Mouse (Mus musculus) left cerebral cortex, adult 9 months (tissue): Measurements from ENCODE around the gene Dab1.

ENCODE experiments used
- DNase-seq, 2 experiments: peaks; one replicate each; pipeline ENCODE4 v3.0.0; 2022; ENCODE audit warnings: low spot score in 2 of 2

The Dab1 gene

DNA sequence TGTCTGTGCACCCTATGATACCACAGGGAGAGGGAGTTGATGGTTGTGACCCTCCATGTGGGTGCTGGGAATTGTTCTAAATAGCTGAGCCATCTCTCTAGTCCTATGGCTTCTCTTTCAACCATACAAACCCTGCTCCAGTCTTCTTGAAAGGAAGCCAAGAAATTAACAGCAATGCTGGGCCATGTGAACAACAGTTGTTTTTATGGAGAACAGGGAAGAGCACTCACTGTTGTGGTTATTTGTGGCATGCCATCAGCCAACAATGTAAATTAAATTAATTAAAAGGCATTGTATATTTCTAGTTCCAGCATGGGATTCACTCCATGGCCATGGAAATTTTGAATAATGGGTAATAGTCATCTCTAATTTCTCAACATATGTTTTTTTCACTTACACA is 492.5 kb downstream of the Dab1 start:
- no peak for DNase-seq

GRCm38 (mm10) chr4:104113209-104114005 is 494.2 kb downstream of the Dab1 start:
- DNase-seq = peak in 1 of 2 experiments; percentile 49

- DNase-seq = no peak
Observed at GRCm38 (mm10) chr4:104114006-104114361, 494.8 kb downstream of the Dab1 start.

- no peak for DNase-seq
Observed at GRCm38 (mm10) chr4:104120108-104120507, 500.9 kb downstream of the Dab1 start.

DNA sequence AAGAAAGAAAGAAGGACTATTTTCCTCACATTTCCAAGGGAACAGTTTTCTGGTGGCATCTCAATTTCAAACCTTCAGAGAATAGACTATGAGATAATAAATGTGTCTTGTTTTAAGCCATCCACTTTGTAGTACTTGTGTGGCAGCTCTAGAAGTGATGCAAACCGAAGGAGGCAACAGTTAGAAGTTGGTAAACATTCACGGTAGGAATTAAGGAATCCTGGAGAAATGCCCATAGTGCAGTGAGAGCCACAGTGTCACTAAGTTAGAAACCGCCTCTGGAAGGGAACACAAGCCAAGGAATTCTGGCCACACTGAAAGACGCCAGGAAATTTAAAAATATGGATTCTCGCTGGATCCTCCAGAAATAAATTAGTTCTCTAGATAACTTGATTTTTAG is 502.8 kb downstream of the Dab1 start:
- peak in 1 of 2 experiments; percentile 37 for DNase-seq

DNA sequence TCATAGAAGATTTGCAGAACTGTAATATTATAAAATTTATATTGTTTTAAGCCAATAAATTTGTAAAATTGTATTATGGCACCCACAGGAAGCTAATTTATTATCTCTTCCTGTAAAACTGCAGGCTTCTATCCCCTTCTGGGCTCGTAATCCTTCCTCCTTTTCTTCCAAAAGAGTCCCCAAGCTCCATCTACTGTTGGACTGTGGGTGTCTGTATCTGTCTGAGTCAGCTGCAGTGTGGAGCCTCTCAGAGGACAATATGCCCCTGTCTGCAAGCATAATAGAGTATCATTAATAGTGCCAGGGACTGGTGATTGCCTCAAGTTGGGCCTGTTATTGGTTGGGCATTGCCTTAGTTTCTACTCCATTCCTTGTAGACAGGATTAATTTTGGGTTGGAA is 503.2 kb downstream of the Dab1 start:
- DNase-seq = peak in 1 of 2 experiments; percentile 19

DNA sequence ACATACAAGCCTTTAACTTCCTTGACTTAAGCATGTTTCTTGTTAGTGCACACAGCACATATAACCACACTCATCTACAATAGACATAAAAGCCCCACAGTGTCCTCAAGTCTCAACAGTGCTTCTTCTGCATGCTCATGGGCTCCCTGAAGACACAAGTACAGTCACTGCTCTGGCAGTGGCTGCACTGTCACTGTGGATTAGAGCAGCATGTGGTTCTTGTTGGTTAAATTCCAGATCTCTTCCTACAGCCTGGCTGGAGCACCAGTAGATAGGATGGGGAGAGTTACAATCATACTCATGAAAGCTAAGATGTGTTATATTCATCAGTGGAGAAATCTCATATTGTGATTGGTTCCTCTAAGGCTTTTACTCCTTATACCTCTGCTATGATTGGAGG is 534.5 kb downstream of the Dab1 start:
- DNase-seq = no peak

DNA sequence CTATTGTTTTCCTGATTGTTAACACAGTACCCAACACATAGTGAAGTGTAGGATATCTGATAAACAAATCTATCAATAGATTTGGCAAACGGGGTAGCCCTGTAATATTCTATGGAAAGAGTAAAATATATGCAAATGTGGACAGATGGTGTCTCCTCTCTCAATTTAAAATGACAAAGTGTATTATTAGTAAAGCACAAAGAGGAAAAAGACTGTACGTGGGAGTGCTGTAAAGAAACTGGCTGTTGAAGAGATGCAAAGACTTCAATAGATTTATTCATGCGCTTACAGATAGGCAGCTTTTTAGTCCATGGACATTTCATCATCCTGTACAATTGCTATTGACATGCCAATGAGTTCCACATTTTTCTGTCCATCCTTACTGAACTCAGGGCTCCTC is 558.9 kb downstream of the Dab1 start:
- peak in 1 of 2 experiments; percentile 20 for DNase-seq

DNA sequence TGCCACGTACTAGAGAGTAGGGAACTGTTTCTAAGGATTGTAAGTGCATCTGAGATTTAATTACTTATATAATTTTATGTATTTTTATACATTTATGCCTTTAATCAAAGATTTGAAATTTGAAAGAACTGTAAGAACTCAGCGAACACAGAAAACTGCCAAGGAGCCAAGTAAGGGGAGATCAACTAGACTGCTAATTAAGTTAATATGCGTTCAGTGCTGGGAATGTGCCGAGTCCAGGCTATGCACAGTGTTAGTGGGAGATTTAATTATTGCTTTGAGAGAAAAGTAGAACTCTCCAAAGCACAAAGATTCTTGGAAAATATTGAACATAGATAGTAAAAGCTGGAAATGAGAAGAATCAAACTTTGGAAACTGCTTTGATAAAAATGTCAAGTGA is 567.2 kb downstream of the Dab1 start:
- DNase-seq = no peak

DNA sequence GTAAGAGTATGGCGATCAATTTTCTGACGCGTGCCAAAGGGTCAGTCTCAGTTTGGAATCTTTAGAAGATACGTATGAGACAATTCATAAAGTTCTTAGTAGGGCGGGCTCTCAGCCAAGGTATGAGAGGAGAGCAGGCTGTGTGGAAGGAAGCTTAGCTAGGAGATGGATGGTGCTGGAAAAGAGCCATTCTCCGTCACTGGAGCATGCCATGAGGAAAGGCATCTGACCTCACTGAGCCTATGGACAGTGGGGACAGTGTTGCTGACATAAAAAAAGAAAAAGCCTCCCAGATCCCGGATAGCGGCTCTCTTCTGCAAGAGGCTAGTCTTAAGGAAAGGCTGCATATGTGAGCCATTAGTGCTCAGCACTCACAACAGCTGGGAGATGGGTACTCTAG is 579.5 kb downstream of the Dab1 start:
- DNase-seq = no peak

DNA sequence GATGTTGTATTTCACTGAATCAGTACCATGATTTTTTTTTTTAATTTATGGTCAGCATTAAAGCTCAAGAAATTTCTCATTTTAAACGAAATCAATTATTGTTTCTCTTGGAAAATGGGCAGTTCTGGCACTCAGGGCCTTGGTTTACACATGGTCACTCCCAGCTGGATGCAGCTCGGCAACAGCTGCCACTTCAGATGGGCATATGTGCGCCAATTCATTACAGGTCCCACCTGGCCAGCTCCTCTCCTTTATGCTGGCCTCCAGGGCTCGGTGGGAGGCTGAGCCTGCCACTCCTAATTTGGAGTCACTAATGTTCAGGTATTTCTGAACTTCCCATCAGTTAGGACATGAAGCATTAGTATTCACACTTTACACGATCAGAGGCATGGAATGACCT is 582.5 kb downstream of the Dab1 start:
- DNase-seq = no peak

- no peak for DNase-seq
Observed at GRCm38 (mm10) chr4:104204047-104204446, 584.9 kb downstream of the Dab1 start.

GRCm38 (mm10) chr4:104206639-104207038 is 587.5 kb downstream of the Dab1 start:
- DNase-seq = no peak

DNA sequence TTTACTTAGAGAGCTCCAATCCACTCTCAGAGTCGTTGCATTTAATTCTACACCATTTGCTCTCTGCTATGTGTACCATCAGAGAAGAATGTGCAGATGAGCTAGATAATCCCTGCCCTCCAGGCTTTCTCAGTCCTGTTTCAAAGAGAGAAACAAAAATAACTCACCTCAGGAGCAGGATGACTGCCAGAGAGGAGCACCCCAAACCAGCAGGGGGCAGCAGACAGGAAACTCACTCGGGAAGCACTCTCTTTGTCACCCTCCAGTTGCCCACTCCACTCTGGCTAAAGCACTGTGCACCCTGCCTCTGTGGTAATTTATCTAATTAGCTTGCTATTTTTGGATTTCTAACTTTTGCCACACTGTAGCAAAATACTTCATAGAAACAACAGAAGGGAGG is 589.9 kb downstream of the Dab1 start:
- DNase-seq = no peak

GRCm38 (mm10) chr4:104210796-104211195 is 591.6 kb downstream of the Dab1 start:
- no peak for DNase-seq

DNA sequence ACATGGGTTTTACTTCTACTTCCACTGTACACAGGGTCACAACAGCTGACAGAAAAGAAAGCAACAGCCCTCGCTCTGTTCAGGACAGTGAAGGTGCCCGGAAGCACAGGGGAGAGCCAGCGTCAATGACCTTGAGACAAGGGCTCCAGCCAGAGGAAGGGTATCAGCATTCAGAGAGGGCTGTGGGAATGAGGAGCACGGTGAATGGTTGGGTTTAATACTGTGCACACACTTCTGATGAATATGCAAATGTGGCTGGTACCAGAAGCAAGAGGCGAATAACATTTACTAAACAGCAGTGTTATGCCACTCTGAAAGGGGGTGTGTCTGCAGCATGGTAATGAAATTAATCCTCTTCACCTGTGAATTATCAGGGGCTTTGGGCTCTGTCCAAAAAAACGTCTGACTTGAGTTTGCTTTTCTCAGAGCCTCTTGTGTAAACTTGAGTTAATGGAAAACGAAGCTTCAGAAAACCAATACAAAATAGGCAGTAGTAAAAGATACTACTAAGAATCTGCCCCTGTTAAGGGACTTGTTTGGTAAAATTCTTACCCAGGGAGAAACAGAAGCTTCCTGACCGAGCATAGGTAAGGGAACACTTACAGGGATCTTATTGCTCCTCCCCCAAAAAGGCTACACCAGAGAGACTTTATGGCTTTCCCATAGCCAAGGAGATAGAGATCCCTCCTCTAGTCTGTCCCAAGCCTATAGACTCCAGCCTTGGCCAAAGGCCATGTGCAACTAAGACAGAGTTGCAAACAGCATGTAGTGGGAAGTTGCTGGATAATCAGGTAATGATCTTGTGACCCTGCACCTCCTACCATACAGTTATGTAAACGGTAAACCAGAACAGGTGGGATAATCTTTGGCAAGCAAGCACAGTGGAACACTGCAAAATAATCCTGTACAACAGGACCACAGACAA is 592.6 kb downstream of the Dab1 start:
- DNase-seq = no peak

DNA sequence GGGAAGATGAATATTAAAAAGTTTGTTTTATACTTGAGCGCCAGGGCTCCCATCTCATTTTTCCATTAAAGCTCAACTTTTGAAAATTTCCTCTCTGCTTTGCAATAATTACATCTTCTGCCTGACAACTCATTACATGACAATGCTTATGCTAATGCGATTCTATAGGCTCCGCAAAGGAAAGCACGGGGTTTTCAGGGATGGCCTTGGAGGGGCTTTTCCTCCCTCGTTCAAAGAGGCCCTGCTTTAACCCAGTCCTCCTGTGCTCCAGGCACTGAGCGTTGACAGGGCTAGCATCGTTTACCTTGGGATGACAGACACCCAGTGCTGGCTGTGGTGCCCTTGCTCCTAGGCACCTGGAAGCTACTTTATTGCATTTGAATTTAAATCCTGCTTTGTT is 595.6 kb downstream of the Dab1 start:
- no peak for DNase-seq

- no peak for DNase-seq
Observed at GRCm38 (mm10) chr4:104217336-104217735, 598.2 kb downstream of the Dab1 start.

GRCm38 (mm10) chr4:104218765-104219164 is 599.6 kb downstream of the Dab1 start:
- DNase-seq = no peak

- DNase-seq = no peak
Observed at GRCm38 (mm10) chr4:104220099-104220498, 600.9 kb downstream of the Dab1 start.

- no peak for DNase-seq
Observed at GRCm38 (mm10) chr4:104229296-104229695, 610.1 kb downstream of the Dab1 start.

- DNase-seq = no peak
Observed at GRCm38 (mm10) chr4:104246506-104246905, 627.3 kb downstream of the Dab1 start.

GRCm38 (mm10) chr4:104249462-104249861 is 630.3 kb downstream of the Dab1 start:
- DNase-seq = no peak
